Mouse (Mus musculus): ENCODE results near the gene Tmtc4.

DNA sequence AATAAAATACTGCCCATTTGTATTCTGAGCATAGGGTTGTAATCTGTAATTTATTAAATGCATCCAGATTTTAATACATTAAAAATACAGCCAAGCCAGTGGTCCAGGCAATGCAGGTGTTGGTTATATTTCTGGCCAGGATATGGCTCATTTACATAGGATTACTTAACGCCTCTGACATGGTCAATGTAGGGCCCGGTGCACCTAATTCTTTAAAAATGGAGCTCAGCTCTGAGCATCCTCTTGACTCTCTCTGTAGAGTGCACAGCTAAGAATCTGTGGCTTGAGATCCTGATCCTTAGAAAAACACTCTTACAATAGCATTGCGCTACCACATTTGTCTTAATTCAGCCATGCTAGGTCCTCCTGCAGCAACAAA lies 40.4 kb downstream of the Tmtc4 start:
- TF ChIP-seq USF1 (IDR thresholded peaks at IDR 0.05; ENCODE audit: low read depth) (no peak), CTCF (IDR thresholded peaks at IDR 0.05; ENCODE audit: control insufficient read depth, insufficient read depth, insufficient read length) (no peak)

Data from C2C12 (cell line).